Mouse (Mus musculus): ENCODE measurements around the gene Akain1. TPM values are rescaled to one million over a fixed set of nuclear protein-coding genes. Genes with fewer than 3 reads are reported as not detected.

Gene Akain1
- 0.23 TPM for polyA plus RNA-seq (2014; fragmentation: Illumina TruSeq; extraction: RNeasy Lipid Tissue Mini Kit (QIAGEN cat#74804); ENCODE audit: low read depth, low replicate concordance)

DNA sequence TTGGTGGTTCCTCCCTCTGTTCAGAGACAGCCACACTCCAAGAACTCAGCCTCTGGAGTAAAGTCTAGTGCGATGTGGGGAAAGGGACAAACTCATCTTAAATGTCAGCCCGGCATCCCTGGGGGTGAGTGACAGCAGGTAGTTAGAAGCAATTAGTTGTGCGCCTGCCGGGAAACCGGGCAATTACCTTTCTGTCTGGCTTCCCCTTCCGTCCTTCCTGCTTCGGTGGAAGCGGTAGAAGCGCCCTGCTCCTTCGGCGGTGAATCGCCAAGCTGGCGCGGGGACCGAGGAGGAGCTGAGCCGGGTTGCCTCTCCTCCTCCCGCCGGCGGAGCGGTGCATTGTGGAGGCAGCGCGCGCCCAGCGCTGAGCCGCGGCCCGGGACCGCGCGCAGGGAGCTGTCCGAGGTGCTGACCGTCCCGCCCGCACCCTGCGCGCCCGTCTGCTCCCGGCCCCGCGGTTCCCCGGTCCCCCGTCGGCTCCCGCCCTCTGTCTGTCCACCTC is at the start of gene Akain1:
TSS of gene Akain1 (plus strand) at position 337 of the 502 bp plus-strand sequence.

Other genes with a start within 250 kb of the Akain1 start
- gene Zbtb14, start 56.3 kb upstream of the Akain1 start, polyA plus RNA-seq (2014; fragmentation: Illumina TruSeq; extraction: RNeasy Lipid Tissue Mini Kit (QIAGEN cat#74804); ENCODE audit: low read depth, low replicate concordance) = 28.5 TPM

Measured in adrenal gland, adult 10 weeks (tissue).